Mouse (Mus musculus) bone marrow, adult 2 months (tissue): Measurements from ENCODE around the gene Plxna2.

Experiments
- CTCF ChIP-seq: fragments of 200-500 bp; IDR thresholded peaks from 2 replicates; pipeline ENCODE4 v1.5.1; 2011; ENCODE audit warnings: low read length, control low read depth; ENCODE audit not compliant: control insufficient read depth, insufficient read depth
- POLR2A ChIP-seq: fragments of 200-500 bp; IDR thresholded peaks from 2 replicates; pipeline ENCODE4 v1.6.1; 2011; ENCODE audit warnings: low read depth, mild to moderate bottlenecking, control low read depth, low read length, borderline replicate concordance; ENCODE audit not compliant: control insufficient read depth

DNA sequence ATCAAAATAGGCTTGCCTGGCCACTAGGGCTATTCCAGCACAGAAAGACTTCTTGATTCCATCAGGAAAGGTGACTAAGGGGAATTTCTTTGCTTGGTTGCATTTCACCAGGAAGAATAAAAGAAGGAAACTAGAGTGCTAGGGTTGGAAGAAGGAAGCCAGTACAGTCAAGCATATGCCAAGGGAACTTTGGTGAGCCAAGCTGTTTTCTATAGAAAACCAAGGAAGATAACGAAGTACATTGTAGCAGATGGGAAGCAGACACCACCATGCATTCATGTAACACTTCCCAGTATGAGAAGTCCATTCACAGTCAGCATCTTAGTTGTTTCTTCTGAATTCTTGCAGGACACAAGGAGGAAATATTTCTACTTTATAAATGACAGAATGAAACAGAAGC lies 5.4 kb upstream of the Plxna2 start:
- TF ChIP-seq CTCF, result no peak
- no peak for TF ChIP-seq POLR2A
